Mouse (Mus musculus) G1E (cell line): Measurements from ENCODE around the gene Gm3029. TPM values are rescaled to one million over a fixed set of nuclear protein-coding genes. Genes with fewer than 3 reads are reported as not detected.
"Not testable (repeated sequence)": the region's sequence is repeated elsewhere in the genome, so short reads cannot be mapped to it uniquely, and the experiment has no call there.

Source experiments
- ATAC-seq: 2 replicates; pipeline ENCODE4 v1.8.0; 2016; ENCODE audit warnings: mild to moderate bottlenecking; ENCODE audit not compliant: insufficient number of reproducible peaks, poor library complexity, low FRiP score, severe bottlenecking; ENCODE audit errors: extremely low read depth
- DNase-seq: peaks from one replicate; pipeline ENCODE4 v3.0.0; 2012; ENCODE audit warnings: low spot score
- H3K27me3 ChIP-seq: 2 replicates; pipeline ENCODE4 v1.6.1; 2012; ENCODE audit warnings: mild to moderate bottlenecking, low read length, inconsistent platforms; ENCODE audit not compliant: insufficient read depth
- H3K36me3 ChIP-seq: replicated peaks from 2 replicates; pipeline ENCODE3; 2012; ENCODE audit warnings: mild to moderate bottlenecking, inconsistent platforms
- H3K4me1 ChIP-seq: 2 replicates; pipeline ENCODE4 v1.6.1; 2012; ENCODE audit warnings: low read depth, low read length, inconsistent platforms, mixed read lengths; ENCODE audit not compliant: insufficient read depth
- H3K4me3 ChIP-seq: 2 replicates; pipeline ENCODE4 v1.5.1; 2012; ENCODE audit warnings: low read depth, mild to moderate bottlenecking, inconsistent platforms, low read length, moderate library complexity, mixed read lengths
- H3K9me3 ChIP-seq: replicated peaks from 2 replicates; pipeline ENCODE4 v1.6.1; 2012; ENCODE audit warnings: inconsistent platforms
- polyA plus RNA-seq: library from polyadenylated mRNA; stranded (reverse); fragments of >175 nt; gene quantifications from 2 replicates; pipeline ENCODE4 v1.2.3, GENCODE M21; 2012
- total RNA-seq, 2 experiments: library from RNA; stranded (forward) in 1 of 2; stranded (reverse) in 1 of 2; fragments of 200-1000 nt in 1 of 2; fragments of >200 nt in 1 of 2; fragmentation: Nextera tagmentation in 1 of 2; gene quantifications; 2 replicates each; pipeline ENCODE4 v1.2.3; 2014 to 2017

Gm3029 gene
- total RNA-seq (2014; fragmentation: Nextera tagmentation) (not detected in 2 replicates), total RNA-seq (2017) (not detected in 2 replicates), polyA plus RNA-seq (not detected in 2 replicates)

- not testable (repeated sequence) for ATAC-seq, H3K4me1 ChIP-seq, H3K9me3 ChIP-seq, H3K27me3 ChIP-seq, H3K36me3 ChIP-seq, DNase-seq, H3K4me3 ChIP-seq
Observed at GRCm38 (mm10) chr14:3931456-3931855, at the start of gene Gm3029. Gene Gm3029, plus strand, starts transcription at chr14:3931756.

- not testable (repeated sequence) for H3K27me3 ChIP-seq, H3K4me1 ChIP-seq, H3K4me3 ChIP-seq, DNase-seq, ATAC-seq, H3K36me3 ChIP-seq, H3K9me3 ChIP-seq
Observed at GRCm38 (mm10) chr14:3883872-3884271, 47.7 kb upstream of the Gm3029 start, which contains the start of gene Gm2916. Gene Gm2916, plus strand, starts transcription at chr14:3884172.

GRCm38 (mm10) chr14:3963247-3963646 is 31.7 kb downstream of the Gm3029 start, which contains the start of gene Gm3095:
Gene Gm3095, plus strand, starts transcription at chr14:3963547.
- not testable (repeated sequence) for H3K4me1 ChIP-seq, H3K27me3 ChIP-seq, H3K9me3 ChIP-seq, ATAC-seq, DNase-seq, H3K36me3 ChIP-seq, H3K4me3 ChIP-seq

Other genes starting within 250 kb of the Gm3029 start
- not detected in 2 replicates for gene Gm3043, start 243.0 kb upstream of the Gm3029 start, total RNA-seq (2014; fragmentation: Nextera tagmentation)
- not detected in 2 replicates for gene Gm3043, start 243.0 kb upstream of the Gm3029 start, total RNA-seq (2017)
- gene Gm3043, start 243.0 kb upstream of the Gm3029 start, polyA plus RNA-seq, result not detected in 2 replicates
- not detected in 2 replicates for gene Gm3002, start 121.7 kb upstream of the Gm3029 start, total RNA-seq (2014; fragmentation: Nextera tagmentation)
- 2.0 TPM in 1 of 2 replicates, not detected in the other for gene Gm3002, start 121.7 kb upstream of the Gm3029 start, total RNA-seq (2017)
- not detected in 2 replicates for gene Gm3002, start 121.7 kb upstream of the Gm3029 start, polyA plus RNA-seq
- not detected in 2 replicates for gene Gm3033, start 85.5 kb upstream of the Gm3029 start, total RNA-seq (2014; fragmentation: Nextera tagmentation)
- not detected in 2 replicates for gene Gm3033, start 85.5 kb upstream of the Gm3029 start, total RNA-seq (2017)
- gene Gm3033, start 85.5 kb upstream of the Gm3029 start, polyA plus RNA-seq, result not detected in 2 replicates
- gene Gm2916, start 47.6 kb upstream of the Gm3029 start, total RNA-seq (2014; fragmentation: Nextera tagmentation), result not detected in 2 replicates
- 0.11 TPM in 1 of 2 replicates, not detected in the other for gene Gm2916, start 47.6 kb upstream of the Gm3029 start, total RNA-seq (2017)
- not detected in 2 replicates for gene Gm2916, start 47.6 kb upstream of the Gm3029 start, polyA plus RNA-seq
- gene Gm3095, start 31.8 kb downstream of the Gm3029 start, total RNA-seq (2014; fragmentation: Nextera tagmentation), result not detected in 2 replicates
- 0.41 TPM in 1 of 2 replicates, not detected in the other for gene Gm3095, start 31.8 kb downstream of the Gm3029 start, total RNA-seq (2017)
- gene Gm3095, start 31.8 kb downstream of the Gm3029 start, polyA plus RNA-seq, result not detected in 2 replicates
- not detected in 2 replicates for gene Gm3099, start 66.6 kb downstream of the Gm3029 start, total RNA-seq (2014; fragmentation: Nextera tagmentation)
- gene Gm3099, start 66.6 kb downstream of the Gm3029 start, total RNA-seq (2017), result not detected in 2 replicates
- gene Gm3099, start 66.6 kb downstream of the Gm3029 start, polyA plus RNA-seq, result not detected in 2 replicates
- not detected in 2 replicates for gene Gm5796, start 92.2 kb downstream of the Gm3029 start, total RNA-seq (2014; fragmentation: Nextera tagmentation)
- gene Gm5796, start 92.2 kb downstream of the Gm3029 start, total RNA-seq (2017), result 0.33 and 0.46 TPM in 2 replicates
- not detected in 2 replicates for gene Gm5796, start 92.2 kb downstream of the Gm3029 start, polyA plus RNA-seq
- not detected in 2 replicates for gene Gm3115, start 152.4 kb downstream of the Gm3029 start, total RNA-seq (2014; fragmentation: Nextera tagmentation)
- 0.17 and 0.33 TPM in 2 replicates for gene Gm3115, start 152.4 kb downstream of the Gm3029 start, total RNA-seq (2017)
- gene Gm3115, start 152.4 kb downstream of the Gm3029 start, polyA plus RNA-seq, result not detected in 2 replicates
- not detected in 2 replicates for gene Gm8108, start 178.8 kb downstream of the Gm3029 start, total RNA-seq (2014; fragmentation: Nextera tagmentation)
- 0.16 TPM in 1 of 2 replicates, not detected in the other for gene Gm8108, start 178.8 kb downstream of the Gm3029 start, total RNA-seq (2017)
- not detected in 2 replicates for gene Gm8108, start 178.8 kb downstream of the Gm3029 start, polyA plus RNA-seq
- gene Gm3127, start 233.3 kb downstream of the Gm3029 start, total RNA-seq (2014; fragmentation: Nextera tagmentation), result not detected in 2 replicates
- 0.16 TPM in 1 of 2 replicates, not detected in the other for gene Gm3127, start 233.3 kb downstream of the Gm3029 start, total RNA-seq (2017)
- not detected in 2 replicates for gene Gm3127, start 233.3 kb downstream of the Gm3029 start, polyA plus RNA-seq